Mouse (Mus musculus) neutrophil, adult 5-6 weeks (primary cell): Measurements from ENCODE around the gene Htatip2. TPM values are rescaled to one million over a fixed set of nuclear protein-coding genes. Genes with fewer than 3 reads are reported as not detected.

Source experiments
- ATAC-seq: fragments of 151-379, 151-347 bp; 2 replicates; pipeline ENCODE4 v1.8.0; 2017; ENCODE audit warnings: mild to moderate bottlenecking, moderate TSS enrichment; ENCODE audit not compliant: insufficient number of reproducible peaks, poor library complexity, low FRiP score, severe bottlenecking; ENCODE audit errors: extremely low read depth
- total RNA-seq: library from RNA; stranded (forward); fragments of 200-1000 nt; gene quantifications from 2 replicates; pipeline ENCODE4 v1.2.3, GENCODE M21; 2017

The Htatip2 gene
- total RNA-seq, 1 experiment from 2014 or later: 22.3 TPM

DNA sequence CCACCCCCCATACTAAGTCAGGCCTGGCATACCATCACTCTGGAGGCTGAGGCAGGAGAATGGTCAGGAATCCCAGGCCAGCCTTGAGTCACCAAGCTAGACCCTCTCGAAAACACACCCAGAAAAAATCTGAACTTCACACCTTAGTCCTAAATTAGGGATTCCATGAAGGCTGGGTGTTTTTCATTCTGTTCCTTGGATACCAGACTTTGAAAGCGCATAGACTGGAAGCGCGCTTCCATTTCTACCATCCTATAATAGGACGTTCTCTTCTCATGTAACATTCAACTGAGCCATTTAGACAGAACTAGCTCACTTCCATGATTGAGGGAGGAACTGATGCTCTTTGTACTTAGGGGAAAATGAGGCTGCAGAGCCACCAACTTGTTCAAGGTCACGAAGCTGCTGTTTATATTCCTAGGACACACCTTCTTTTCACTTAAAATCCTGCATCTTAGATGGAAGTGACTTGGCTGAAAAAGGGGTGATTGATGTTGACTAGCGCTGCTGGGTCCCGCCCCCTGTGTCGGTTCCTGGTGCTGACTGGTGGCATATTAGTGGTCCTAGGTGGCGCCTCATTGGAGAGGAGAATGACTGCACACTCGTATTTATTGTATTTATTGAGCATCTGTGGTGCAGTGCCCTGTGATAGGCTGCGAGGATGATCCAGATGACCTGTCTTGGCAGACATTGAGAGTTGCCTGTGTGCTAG, 20.1 kb downstream of the Htatip2 start:
- ATAC-seq: no peak

DNA sequence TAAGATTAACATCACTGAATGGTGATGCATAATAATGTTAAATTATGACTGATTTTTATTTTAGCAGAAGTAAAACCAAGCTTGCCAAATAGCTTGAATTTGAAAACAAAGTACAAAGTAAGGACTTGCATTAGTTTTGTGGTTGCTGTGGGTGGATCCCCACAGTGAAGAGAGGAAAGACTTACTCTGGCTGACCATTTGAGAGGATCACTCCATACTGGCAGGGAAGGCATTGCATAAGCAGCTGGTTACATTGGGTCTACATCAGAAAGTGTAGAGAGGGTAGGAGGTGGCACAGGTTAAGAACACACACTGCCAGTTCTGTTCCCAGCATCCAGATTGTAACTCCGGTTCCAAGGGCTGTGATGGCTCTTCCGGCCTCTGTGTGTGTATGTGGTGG, 24.1 kb downstream of the Htatip2 start:
- ATAC-seq: no peak

DNA sequence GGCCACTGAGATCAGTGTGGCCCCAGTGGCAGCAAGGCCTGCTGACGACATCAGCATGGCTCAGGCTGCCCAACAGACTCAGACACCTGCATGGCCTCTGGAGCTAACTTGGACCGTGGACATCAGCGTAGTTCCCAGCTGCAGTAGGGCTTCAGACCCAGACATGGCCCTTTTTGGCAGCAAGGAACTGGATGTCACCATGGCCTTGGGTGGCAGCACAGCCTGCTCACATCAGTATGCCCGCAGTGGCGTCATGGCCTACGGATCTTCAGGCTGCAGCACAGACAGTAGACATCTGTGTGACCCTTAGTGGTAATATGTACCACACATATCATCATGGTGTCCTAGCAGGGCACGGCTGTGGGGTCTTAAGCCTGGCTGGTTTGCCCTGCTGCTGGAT, 26.2 kb downstream of the Htatip2 start:
- ATAC-seq: no peak

DNA sequence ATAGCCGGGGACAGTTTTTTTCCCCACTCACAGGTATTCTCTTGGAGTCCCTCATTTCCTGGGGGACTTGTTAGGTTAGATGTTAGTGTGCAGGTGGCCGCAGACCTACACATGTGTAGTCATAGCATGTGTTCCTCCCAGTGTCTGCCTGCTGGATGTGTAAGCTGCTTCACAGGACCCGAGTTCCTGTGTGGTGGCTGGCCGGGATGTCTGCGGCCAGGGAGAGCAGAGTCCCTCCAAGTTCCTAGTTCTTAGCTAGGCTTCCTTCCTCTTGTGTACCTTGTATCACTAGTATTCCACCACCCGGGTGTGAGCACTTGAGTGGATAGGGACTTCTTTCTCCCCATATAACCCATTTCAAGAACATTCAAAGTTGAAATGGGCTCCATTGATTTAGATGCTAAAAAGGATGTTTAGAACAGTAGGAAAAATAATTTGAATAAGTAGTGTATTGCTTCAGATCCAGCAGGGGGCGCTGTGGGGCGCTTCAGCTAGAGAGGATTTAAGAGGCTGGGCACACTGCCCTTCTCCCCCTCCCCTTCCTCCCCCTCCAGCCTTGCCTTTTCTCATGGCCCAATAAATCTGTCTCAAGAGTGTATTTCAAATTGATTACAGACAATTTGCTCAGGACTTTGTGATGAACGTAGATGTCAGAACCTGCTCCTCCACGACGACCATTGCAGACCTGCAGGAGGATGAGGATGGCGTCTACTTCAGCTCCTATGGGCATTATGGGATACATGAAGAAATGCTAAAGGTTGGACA, 27.9 kb downstream of the Htatip2 start:
- ATAC-seq: no peak

DNA sequence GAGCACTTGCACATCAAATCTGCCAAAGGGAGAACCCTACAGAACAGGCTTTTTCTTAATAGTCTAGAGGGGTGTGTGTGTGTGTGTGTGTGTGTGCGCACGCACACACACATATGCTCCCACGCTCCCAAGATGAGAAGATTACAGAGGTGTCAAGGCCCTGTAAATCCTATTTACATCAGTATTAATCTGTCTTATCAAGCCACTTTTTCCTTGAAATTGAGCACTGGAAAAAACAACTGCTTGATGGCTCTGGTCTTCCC, 28.4 kb downstream of the Htatip2 start:
- ATAC-seq: no peak

DNA sequence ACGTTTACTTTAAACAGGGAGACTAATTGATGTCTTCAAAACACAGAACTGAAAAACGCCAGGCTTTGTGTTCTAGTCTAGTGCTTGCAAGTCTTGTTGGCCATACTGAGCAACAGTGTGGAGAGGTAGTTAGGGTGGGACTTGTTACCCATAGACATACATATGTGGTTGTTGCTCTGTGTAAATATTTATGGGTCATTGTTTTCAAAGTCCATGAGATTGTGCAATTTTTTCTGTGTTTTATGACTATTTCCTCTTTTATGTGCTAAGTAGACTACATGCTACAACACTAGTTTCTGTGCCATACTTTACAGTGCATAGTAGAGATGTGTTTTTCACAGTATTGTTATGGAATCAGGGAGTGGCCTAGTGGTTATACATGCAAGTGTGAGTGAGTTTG, 35.4 kb downstream of the Htatip2 start:
- no peak for ATAC-seq

DNA sequence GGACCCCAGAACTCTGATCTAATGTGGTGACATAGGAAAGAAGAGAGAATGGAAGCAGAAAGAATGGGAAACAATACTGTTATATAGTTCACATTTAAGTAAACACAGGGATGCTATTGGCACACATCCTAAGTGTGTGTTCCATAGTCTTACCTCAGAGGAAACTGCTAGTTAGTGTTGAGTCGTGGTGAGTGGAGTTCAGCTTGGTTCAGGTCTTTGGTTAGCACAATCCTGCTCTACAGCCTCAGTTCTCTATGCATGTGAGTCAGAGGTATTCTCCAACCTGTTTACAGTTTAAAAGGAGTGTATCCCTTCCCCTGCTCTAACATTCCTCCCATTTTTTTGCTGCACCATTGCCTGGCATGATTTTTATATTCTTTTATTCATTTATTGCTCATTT, 38.3 kb downstream of the Htatip2 start:
- ATAC-seq: no peak

DNA sequence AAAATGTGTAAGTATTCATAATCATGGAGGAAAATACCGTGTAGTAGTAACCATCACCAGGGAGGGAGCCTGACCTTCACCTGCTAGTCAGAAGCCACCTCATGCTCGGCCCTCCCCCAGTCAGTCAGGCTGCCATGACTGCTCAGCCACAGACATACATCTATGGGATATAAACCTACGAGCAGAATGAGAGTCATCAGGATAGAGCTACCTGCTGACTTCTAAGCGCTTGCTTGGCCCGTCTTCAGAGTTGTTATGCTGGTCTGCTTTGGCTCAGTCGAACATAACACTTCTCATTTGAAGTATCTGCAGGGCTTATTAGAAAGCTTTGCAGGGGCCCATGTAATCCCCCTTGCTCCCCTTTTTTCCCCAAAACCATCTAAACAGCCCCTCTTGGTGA, 44.6 kb downstream of the Htatip2 start:
- ATAC-seq: no peak

DNA sequence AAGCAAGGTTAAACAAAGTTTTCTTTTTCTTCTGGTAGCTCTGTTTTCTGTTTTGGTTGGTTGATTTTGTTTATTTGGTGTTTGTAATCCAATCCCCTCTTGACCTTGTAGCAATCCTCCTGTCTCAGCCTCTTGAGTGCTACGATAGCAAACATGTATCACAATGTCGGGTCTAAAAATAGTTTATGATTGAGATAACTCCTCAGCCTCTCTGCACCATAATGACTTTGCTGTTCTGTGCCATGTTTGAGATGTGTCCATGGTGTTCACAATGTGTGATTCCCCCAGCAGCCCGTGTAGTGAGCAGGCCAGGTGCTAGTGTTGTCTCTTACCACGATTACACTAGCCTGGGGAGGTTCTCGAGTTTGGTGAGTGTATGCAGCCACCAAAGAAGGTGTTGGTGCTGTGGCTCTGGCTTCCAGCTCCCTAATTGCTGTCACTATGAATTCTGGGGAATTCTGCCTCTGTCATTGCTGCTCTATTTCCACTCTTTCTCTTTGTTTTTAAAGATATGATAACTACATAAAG, 45.8 kb downstream of the Htatip2 start:
- ATAC-seq: no peak

DNA sequence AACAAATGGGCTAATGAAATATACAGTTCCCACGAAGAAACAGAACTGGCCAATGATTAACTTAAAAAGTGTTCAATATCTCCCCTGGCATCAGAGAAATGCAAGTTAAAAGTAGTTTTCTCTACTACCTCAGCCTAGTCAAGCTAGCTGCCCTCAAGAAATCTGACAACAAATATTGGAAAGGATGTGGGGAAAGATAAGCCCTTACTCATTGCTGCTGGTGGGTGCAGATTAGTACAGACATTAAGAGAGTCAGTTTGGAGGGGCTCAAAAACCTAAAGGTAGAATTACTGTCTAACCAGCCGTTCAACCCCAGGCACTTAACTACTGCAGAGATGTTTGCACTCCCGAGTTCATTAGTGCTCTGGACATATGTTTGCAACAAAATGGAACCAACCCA, 46.7 kb downstream of the Htatip2 start:
- ATAC-seq: no peak

DNA sequence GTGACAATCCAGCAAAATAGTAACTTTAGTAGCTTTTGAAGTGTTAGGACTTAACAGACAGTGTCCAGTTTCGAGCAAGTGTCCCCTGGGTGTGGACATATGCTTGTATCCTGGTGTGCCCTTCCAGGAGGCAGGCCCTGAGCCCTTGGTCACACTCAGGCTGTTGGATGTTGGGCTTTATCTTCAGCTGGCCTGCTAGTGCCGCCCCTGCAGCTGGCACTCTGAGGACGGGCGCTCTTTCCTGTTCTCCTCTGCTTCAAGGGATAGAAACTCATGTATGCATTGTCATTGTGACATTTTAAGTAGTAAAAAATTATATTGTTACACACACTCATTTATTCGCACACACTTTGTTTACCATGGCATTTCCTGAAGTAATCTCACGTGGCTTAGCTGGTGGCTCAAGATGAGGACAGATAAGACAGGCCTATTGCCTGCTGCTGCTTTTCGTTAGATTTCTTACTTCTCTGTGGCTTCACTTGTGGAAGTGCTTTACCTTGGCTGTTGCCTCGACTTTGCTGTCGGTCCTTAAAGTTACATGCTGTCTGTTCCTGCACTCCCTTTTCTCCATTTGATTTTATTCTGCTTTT, 48.3 kb downstream of the Htatip2 start:
- ATAC-seq: no peak

DNA sequence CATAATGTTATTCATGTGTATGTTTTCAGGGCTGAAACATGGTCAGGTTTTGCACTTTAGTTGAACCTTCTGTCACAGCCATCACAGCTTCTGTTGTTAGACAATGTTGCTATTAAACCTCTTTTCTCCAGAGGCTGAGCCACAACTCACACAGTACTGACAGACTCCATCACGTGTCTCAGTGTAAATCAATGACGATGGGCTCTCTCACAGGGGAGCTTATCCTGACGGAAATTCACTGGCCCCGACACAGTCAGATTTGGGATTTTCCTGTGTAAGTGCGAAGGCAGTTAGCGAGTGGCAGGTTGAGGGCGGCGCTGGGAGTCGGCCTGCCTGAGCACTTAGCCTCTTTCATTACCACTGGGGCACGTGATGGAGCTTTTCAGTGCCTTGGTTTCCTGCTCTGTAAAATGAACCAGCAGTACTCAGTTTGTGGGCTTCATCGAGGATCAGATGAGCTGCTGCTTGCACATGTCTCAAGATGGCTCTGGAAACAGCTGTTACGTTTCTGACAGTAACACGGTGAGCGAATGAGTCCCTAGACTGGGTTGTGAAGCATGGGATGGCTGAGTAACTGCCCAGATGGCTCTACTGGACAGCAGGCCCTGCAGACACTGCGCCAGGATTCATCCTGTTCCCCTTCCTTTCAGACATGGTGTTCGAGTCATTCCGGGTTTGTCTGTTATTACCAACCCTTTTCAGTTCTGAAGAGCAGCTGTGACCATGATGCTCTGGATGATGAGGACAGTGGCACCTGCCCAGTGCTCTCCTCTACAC, 49.1 kb downstream of the Htatip2 start:
- no peak for ATAC-seq

DNA sequence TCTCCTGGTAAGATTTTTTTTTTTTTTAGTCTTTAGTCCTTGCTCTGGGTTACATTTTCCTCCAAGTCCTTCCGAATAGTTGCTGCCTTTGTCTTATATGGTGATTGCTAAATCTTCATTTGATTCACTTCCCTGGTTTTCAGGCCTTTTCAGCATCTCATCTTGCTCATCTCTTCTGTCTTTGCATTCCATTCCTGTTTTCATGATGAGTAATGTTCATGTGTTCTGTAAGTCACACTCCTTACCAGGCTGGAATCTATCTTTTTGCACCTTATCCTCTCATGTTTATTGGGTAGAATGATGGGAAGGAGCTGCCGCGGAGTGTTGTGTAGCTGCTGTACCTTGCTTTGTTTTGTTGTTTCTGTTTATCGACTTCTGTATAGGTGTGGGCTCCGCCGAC, 50.2 kb downstream of the Htatip2 start:
- no peak for ATAC-seq

DNA sequence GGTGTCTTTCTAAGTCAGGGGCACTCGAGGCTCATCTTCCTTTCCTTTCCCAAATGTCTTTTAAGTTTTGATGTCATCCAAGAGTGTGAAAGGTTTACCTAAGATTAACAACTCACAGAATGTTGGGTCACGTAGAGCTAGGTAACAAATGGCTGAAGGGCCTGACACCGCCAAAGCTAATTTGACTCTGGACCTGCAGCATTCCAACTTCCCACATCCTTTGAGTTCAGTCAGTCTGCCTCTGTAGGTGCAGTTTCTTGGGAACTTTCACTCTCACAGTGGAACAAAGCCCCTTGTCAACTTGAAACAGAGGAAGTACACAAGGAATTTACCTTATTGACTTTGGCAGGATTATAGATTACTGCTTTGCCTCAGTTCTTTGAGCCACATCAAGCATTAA, 50.6 kb downstream of the Htatip2 start:
- no peak for ATAC-seq

DNA sequence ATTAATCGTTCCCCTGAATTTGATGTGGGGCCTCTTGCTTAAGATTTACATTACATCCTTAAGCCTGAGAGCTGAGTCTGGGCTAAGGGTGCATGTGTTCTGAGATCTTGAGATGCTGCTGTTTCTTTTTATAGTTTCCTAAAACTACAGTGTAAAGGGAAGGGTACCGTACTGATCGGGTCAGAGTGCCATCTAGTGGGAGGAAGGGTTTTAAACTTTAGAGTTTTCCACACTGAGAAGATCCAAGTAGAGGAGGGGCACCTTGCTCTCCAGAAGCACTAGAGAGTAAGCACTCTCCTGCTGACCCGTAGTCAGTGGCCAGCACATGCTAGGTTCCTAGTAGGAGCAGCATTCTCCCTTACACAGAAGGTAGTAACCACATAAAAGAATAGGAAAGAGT, 52.4 kb downstream of the Htatip2 start:
- ATAC-seq: no peak

DNA sequence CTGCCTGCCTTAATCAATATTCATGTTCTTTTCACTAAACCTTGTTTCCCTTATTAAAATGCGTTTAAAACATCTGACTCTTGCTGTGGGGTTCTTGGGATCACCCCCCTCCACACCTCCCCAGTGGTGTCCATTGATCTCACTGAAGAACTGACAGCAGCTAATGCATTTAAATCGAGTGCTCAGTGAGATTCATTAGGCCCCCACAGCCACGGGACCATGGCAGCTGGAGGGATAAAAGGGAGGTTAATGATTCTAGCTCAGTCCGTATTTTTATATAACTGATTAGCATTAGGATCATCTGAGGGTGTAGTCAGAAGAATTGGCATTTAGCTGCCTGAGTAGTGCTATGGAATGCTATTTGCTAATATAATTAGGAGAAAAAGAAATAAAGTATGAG, 60.5 kb downstream of the Htatip2 start:
- no peak for ATAC-seq

DNA sequence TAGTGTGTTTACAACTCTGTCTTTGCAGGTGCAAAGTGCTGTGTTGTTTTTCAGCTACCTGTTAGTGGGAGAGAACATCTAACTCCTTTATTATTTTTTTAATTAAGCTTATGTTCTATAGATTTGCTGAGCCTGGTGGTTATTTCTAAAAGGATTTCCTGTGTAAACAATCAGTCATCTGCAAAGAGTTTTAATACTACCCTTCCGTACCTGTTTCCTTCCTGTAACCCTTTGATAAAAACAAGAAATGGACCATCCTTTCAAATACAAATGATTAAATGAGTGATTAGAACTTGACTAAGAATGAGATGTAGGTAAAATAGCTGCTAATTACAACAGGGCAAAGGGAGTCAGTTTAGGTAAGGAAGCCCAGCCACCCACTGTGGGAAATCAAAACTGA, 62.5 kb downstream of the Htatip2 start:
- ATAC-seq: no peak

DNA sequence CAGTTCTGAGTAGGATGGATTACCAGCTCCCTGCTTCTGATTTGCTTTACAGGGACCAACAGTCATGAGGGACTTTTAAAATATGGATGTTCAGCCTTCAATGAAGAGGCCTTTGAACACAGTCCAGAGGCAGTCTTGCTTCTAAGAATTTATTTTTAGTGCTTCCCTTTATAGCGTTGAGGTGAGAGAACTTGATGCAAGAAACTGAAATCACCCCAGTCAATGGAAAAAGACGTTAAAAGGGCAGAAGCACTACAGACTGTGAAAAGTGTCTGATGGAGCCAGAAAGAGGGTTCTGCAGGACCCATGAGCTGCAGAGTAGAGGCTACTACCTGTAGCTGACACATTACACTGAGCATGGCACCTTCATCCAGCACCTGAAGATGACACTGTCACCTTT, 63.1 kb downstream of the Htatip2 start:
- ATAC-seq: no peak
